8 mouse cellular contexts compared by ENCODE assay signal in genomic region chr9:57944572-57944971, GRCm38 (mm10). TPM values are rescaled to one million over a fixed set of nuclear protein-coding genes. Genes with fewer than 3 reads are reported as not detected.
DNase-seq lines count a peak whose midpoint lies in the region; ATAC-seq and TF ChIP-seq lines count a peak whose summit lies in the region.

No protein-coding gene starts in this region.

- no peaks in the 10 kb centered on the region for H3K27me3 ChIP-seq in forebrain, postnatal 0 days (ENCODE audit: insufficient read depth, low read length)
- H3K27me3 ChIP-seq in forebrain, embryonic 13.5 days, result peaks cover 23% of the 10 kb centered on the region
- H3K27me3 ChIP-seq in intestine, embryonic 16.5 days (replicated peaks; ENCODE audit: control insufficient read depth, insufficient read depth, low read length), result peaks cover 15% of the 10 kb centered on the region

- peak overlapping the region; percentile 5; the same call in 1 of the 2 replicates for H3K4me2 ChIP-seq in forebrain, postnatal 0 days (ENCODE audit: low read depth)
- H3K4me2 ChIP-seq in forebrain, embryonic 13.5 days, result no peak overlapping the region
- no peak overlapping the region for H3K4me2 ChIP-seq in intestine, embryonic 16.5 days (ENCODE audit: low read depth, low read length)

- no peak for ATAC-seq in forebrain, postnatal 0 days
- ATAC-seq in forebrain, embryonic 13.5 days, result no peak
- ATAC-seq in intestine, embryonic 16.5 days, result no peak
- peak; percentile 42; the same call in 1 of the 2 replicates for ATAC-seq in megakaryocyte, adult 5-6 weeks (ENCODE audit: poor library complexity, severe bottlenecking)

- H3K4me3 ChIP-seq in forebrain, postnatal 0 days (ENCODE audit: low read depth, low read length), result no peak overlapping the region
- H3K4me3 ChIP-seq in forebrain, embryonic 13.5 days, result no peak overlapping the region
- peak overlapping the region; percentile 1; the same call in 1 of the 2 replicates for H3K4me3 ChIP-seq in cortical plate, adult 2 months (ENCODE audit: insufficient read depth, low read length)
- no peak overlapping the region for H3K4me3 ChIP-seq in intestine, embryonic 16.5 days (ENCODE audit: low read length)

- no peak for TF ChIP-seq POLR2A in cortical plate, adult 2 months (IDR thresholded peaks at IDR 0.05; ENCODE audit: extremely low read depth, insufficient read depth, low read length)

- no peak overlapping the region for H3K27ac ChIP-seq in forebrain, postnatal 0 days (ENCODE audit: low read depth, low read length)
- H3K27ac ChIP-seq in forebrain, embryonic 13.5 days, result no peak overlapping the region
- peak overlapping the region; percentile 60; the same call in 1 of the 2 replicates for H3K27ac ChIP-seq in cortical plate, adult 2 months (ENCODE audit: insufficient read depth, low read length)
- H3K27ac ChIP-seq in intestine, embryonic 16.5 days (ENCODE audit: low read length), result no peak overlapping the region

- peaks cover 29% of the 10 kb centered on the region for H3K4me1 ChIP-seq in forebrain, postnatal 0 days (ENCODE audit: insufficient read depth)
- peaks cover 52% of the 10 kb centered on the region for H3K4me1 ChIP-seq in forebrain, embryonic 13.5 days
- peaks cover 23% of the 10 kb centered on the region for H3K4me1 ChIP-seq in cortical plate, adult 2 months (ENCODE audit: control insufficient read depth, insufficient read depth, low read length)
- peaks cover 19% of the 10 kb centered on the region for H3K4me1 ChIP-seq in intestine, embryonic 16.5 days (ENCODE audit: control insufficient read depth, insufficient read depth, low read length)

- DNase-seq in forebrain, postnatal 0 days, result peak; percentile 47
- peak; percentile 57 for DNase-seq in urinary bladder, postnatal 14 days (ENCODE audit: low spot score)
- no peak for DNase-seq in urinary bladder, adult 18-20 months (ENCODE audit: low spot score in 2 of 2)
- DNase-seq in thymus, postnatal 25 days, result peak; percentile 88

- H3K36me3 ChIP-seq in forebrain, postnatal 0 days (ENCODE audit: insufficient read depth), result no peaks in the 10 kb centered on the region; the same call in 1 of the 2 replicates
- H3K36me3 ChIP-seq in forebrain, embryonic 13.5 days (ENCODE audit: poor library complexity, severe bottlenecking), result no peaks in the 10 kb centered on the region
- no peaks in the 10 kb centered on the region for H3K36me3 ChIP-seq in intestine, embryonic 16.5 days (ENCODE audit: control insufficient read depth, insufficient read depth, low read length)

- whole genome bisulfite sequencing in forebrain, postnatal 0 days, result 31% methylated on average over 5 of the region's 5 CpGs
- WGBS in forebrain, embryonic 13.5 days, result 21% methylated on average over 5 of the region's 5 CpGs
- 18% methylated on average over 5 of the region's 5 CpGs for WGBS in intestine, embryonic 16.5 days

- no peak overlapping the region for H3K9ac ChIP-seq in forebrain, postnatal 0 days
- H3K9ac ChIP-seq in forebrain, embryonic 13.5 days, result no peak overlapping the region
- peak overlapping the region; percentile 16; the same call in 1 of the 2 replicates for H3K9ac ChIP-seq in intestine, embryonic 16.5 days (ENCODE audit: low read depth, low read length)

- H3K9me3 ChIP-seq in forebrain, postnatal 0 days (ENCODE audit: low read length), result no peaks in the 10 kb centered on the region
- no peaks in the 10 kb centered on the region for H3K9me3 ChIP-seq in forebrain, embryonic 13.5 days (replicated peaks)
- H3K9me3 ChIP-seq in intestine, embryonic 16.5 days (ENCODE audit: control insufficient read depth, low read length), result no peaks in the 10 kb centered on the region

- TF ChIP-seq CTCF in forebrain, postnatal 0 days (IDR thresholded peaks at IDR 0.05; ENCODE audit: low read depth), result peak; percentile 71
- peak; percentile 66 for TF ChIP-seq CTCF in cortical plate, adult 2 months (IDR thresholded peaks at IDR 0.05; ENCODE audit: extremely low read depth, insufficient read depth, low read length)

RNA-seq across cellular contexts. Expression of gene Sema7a, which starts 4.7 kb away (rescaled TPM):
- total RNA-seq in forebrain, postnatal 0 days (2014; rRNA removed), result 27.2 and 43.0 TPM in 2 replicates
- 2.4 and 3.2 TPM in 2 replicates for polyA plus RNA-seq in forebrain, postnatal 0 days (2015; fragmentation: Nextera tagmentation; extraction: Ambion mirVana)
- 1.1 and 2.2 TPM in 2 replicates for polyA plus RNA-seq in forebrain, embryonic 13.5 days (2015; fragmentation: Nextera tagmentation; extraction: Ambion mirVana)
- polyA plus RNA-seq in cortical plate, adult 2 months (2012; rRNA removed), result 147 and 154 TPM in 2 replicates
- polyA plus RNA-seq in intestine, embryonic 16.5 days (2015; fragmentation: Nextera tagmentation; extraction: Ambion mirVana), result 0.54 and 0.72 TPM in 2 replicates
- total RNA-seq in megakaryocyte, adult 5-6 weeks (2015), result 1.1 and 1.4 TPM in 2 replicates
- 3.9 and 5.0 TPM in 2 replicates for total RNA-seq in megakaryocyte, adult 5-6 weeks (2017)

RNA-seq across cellular contexts. Expression of gene Ubl7, which starts 33.8 kb away (rescaled TPM):
- 81.7 and 92.6 TPM in 2 replicates for total RNA-seq in forebrain, postnatal 0 days (2014; rRNA removed)
- 152 and 155 TPM in 2 replicates for polyA plus RNA-seq in forebrain, postnatal 0 days (2015; fragmentation: Nextera tagmentation; extraction: Ambion mirVana)
- polyA plus RNA-seq in forebrain, embryonic 13.5 days (2015; fragmentation: Nextera tagmentation; extraction: Ambion mirVana), result 164 and 165 TPM in 2 replicates
- 144 and 145 TPM in 2 replicates for polyA plus RNA-seq in cortical plate, adult 2 months (2012; rRNA removed)
- polyA plus RNA-seq in intestine, embryonic 16.5 days (2015; fragmentation: Nextera tagmentation; extraction: Ambion mirVana), result 91.3 and 91.6 TPM in 2 replicates
- total RNA-seq in megakaryocyte, adult 5-6 weeks (2015), result 82.3 and 95.7 TPM in 2 replicates
- total RNA-seq in megakaryocyte, adult 5-6 weeks (2017), result 22.8 and 27.7 TPM in 2 replicates

Comparison
In these comparisons a context has a peak if more than half of its experiments do, and no peak if none do; other contexts are left out.
1. DNase-seq: peak in forebrain, postnatal 0 days (single experiment), urinary bladder, postnatal 14 days (single experiment) and thymus, postnatal 25 days (single experiment); none in urinary bladder, adult 18-20 months (0 of 2).
2. RNA of gene Sema7a, which starts 4.7 kb away (polyA plus RNA-seq): 147 to 154 TPM in cortical plate, adult 2 months; 2.4 to 3.2 TPM in forebrain, postnatal 0 days, 1.1 to 2.2 TPM in forebrain, embryonic 13.5 days and 0.54 to 0.72 TPM in intestine, embryonic 16.5 days; every median in the first group is over 10 times any median in the second.